Mouse (Mus musculus): Measurements from ENCODE around the gene Samd13.

DNA sequence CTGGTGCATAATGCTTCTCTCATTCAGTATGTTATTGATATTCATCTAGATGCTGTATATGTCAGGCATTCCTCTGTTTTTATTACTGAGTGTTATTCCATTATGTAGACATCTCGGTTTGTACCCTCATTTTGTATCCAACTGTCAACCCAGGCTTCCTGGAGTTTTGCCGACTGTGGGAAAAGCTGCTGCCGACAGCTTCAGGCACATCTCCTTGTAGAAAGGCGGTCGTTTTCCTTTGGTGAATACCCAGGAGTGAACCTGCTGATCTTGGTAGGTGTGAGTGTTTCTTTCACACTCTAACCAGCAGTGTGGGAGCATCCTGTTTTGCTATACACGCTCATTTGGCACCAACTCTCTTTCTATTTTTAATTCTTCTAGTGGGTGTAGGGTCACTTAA, 24.4 kb downstream of the Samd13 start:
- TF ChIP-seq POLR2A (IDR thresholded peaks at IDR 0.05; ENCODE audit: control insufficient read depth, extremely low read depth, insufficient read depth, low read length, poor library complexity) (no peak), CTCF (IDR thresholded peaks at IDR 0.05; ENCODE audit: borderline replicate concordance, control insufficient read depth, extremely low read depth, insufficient read depth, low read length, poor library complexity) (no peak)
